Mouse (Mus musculus): ENCODE results near the gene Ldlr.
"Not testable (repeated sequence)": the region's sequence is repeated elsewhere in the genome, so short reads cannot be mapped to it uniquely, and the experiment has no call there.

The Ldlr gene

DNA sequence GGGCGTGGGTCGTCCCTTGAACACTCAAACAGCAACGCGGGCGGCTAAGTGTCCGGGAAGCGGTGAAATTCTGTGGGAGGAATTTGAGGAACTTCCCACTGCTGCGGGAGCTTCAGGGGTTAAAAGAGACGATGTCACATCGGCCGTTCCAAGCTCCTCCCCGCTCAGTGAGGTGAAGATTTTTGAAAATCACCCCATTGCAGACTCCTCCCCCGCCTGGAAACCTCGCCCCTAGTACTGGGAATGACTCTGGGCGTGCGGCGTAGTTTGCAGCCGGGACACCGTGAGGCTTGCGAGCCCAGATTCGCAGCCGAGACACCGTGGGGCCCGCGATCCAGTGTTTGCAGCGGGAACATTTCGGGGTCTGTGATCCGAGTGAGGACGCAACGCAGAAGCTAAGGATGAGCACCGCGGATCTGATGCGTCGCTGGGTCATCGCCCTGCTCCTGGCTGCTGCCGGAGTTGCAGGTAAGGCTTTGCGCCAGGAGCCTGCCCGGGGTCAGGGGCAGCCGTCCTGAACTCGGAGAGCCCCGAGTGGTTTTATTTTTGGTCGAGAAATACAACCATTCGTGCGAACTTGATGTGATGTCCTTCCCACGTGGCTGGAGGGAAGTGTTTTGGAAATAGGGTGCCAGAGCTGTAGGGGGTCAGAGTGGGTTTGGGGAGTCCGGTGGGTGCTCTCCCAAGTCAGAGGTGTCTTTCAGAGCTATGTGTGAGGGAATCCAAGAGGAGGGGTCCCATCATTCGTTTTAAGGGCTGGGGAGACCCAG lies at the start of gene Ldlr:
Gene Ldlr, plus strand, starts transcription at position 107 of the 770 bp plus-strand sequence.
- peak; percentile 85 for DNase-seq (ENCODE audit: low read depth, low spot score)

- DNase-seq (ENCODE audit: low read depth, low spot score): no peak
Measured at GRCm38 (mm10) chr9:21677706-21678105, 45.6 kb upstream of the Ldlr start.

DNA sequence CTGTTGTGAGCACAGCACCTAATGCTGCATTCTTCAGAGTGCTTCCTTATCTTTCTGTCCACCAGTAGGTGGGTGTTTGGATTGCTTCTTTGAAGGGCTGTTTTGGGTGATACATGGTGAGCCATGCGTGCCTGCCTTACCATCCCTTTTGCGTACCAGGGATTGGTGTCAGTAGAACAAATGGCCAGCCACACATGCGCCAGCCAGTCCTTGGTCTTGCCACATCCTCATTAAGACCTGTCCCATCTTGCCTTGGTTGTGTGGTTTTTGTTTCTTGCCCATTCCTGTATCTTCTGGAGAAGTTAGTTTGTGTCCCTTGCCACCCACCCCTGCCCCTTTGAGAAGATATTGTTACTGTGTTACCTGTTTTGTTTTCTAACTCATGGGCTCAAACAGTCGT lies 42.8 kb upstream of the Ldlr start:
- DNase-seq (ENCODE audit: low read depth, low spot score): no peak

- DNase-seq (ENCODE audit: low read depth, low spot score): no peak
Measured at GRCm38 (mm10) chr9:21682827-21683226, 40.5 kb upstream of the Ldlr start.

DNA sequence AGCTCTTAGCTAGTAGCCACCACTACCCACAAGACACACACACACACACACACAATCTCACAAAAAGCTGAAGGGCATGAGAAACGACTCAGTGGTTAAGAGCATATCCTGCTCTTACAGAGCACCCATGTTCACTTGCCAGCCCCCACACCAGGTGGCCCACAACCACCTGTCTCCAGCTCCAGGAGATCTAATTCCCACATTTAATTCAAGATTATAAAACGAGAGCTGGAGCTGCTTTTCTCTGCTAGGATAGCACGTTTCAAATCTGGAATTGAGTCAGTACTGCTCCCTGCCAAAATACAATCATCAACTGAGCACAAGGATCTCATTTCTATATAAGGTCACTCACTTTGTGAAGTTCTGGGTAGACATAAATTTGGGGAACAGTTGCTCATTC lies 39.4 kb upstream of the Ldlr start:
- no peak for DNase-seq (ENCODE audit: low read depth, low spot score)

DNA sequence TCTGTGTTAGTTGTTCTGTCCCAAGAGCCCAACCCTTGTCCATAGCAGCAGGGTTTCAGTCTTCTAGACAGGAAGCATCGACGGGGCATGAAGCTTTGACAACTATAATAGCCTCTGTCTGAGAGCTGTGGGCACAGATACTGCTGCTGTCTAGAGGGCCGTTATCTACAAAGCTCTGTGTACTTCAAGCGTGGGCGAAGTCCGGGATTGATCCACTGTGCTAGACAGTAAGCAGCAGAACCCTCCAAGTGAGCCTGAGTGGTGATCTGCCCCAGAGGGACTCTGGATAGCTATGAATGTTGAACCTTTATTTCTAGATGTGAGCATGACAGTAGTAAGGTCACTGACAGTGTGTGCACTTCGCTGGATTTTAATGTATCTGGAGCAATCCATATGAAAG lies 34.7 kb upstream of the Ldlr start:
- DNase-seq (ENCODE audit: low read depth, low spot score): no peak

GRCm38 (mm10) chr9:21690031-21690430 lies 33.3 kb upstream of the Ldlr start:
- DNase-seq (ENCODE audit: low read depth, low spot score): no peak

DNA sequence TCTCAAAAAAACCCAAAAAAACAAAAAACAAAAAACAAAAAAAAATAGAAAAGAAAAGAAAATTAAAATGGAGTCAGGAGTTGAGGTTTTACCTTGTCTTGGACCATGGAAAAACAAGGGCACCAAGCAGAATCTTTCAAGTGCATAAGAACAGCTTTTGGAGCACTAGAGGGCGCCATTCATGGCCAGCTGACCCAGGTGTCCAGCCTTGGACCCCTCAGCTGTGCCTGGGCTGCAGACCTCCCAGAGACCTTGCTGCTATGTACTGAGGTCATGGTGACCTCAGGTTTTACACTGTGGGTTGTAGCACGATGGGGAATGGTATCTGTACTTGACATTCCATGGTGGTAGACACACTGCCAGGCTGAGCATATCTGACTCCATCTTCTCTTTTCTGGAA lies 31.4 kb upstream of the Ldlr start:
- DNase-seq (ENCODE audit: low read depth, low spot score): peak; percentile 11

DNA sequence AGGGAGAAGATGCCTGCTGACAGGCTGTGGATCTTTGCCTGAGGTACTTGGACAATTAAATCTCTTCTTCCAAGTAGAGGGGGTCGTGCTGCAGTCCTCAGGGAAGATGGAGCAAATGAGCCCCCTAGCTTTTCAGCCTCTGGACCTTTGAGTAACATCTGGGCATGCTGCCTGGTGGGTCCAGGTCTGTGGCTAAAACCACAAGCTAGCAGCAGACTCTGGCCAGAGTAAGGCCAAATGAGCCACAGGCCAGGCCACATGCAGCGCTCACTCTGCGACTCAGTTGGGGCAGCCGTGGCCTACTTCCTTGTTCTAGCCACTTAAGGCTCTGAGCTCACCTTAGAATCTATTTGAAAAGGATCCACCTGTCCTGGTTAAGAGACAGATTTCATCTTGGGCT lies 30.8 kb upstream of the Ldlr start:
- DNase-seq (ENCODE audit: low read depth, low spot score): no peak

- no peak for DNase-seq (ENCODE audit: low read depth, low spot score)
Measured at GRCm38 (mm10) chr9:21694071-21694470, 29.2 kb upstream of the Ldlr start.

GRCm38 (mm10) chr9:21695229-21695792 lies 28.0 kb upstream of the Ldlr start:
- no peak for DNase-seq (ENCODE audit: low read depth, low spot score)

GRCm38 (mm10) chr9:21697121-21697520 lies 26.2 kb upstream of the Ldlr start:
- no peak for DNase-seq (ENCODE audit: low read depth, low spot score)

- not testable (repeated sequence) for DNase-seq (ENCODE audit: low read depth, low spot score)
Measured at GRCm38 (mm10) chr9:21699280-21699679, 24.0 kb upstream of the Ldlr start.

DNA sequence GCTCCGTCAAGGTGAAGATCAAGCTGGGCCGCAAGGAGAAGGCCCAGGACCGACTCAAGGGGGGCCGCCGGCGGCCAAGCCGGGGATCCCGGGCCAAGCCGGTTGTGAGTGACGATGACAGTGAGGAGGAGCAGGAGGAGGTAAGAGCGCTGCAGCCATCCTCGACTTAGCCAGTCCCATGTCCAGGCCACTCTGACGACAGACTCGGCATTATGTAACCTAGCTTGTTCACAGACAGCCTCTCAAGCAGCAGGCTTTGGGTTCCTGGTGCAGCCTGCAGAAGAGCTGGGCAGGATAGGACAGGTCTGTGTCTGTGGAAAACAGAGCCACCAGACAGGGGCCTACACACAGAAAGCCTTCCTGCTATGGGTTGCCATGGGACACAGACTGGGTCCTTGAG lies 22.2 kb upstream of the Ldlr start:
- DNase-seq (ENCODE audit: low read depth, low spot score): no peak

GRCm38 (mm10) chr9:21703494-21703893 lies 19.8 kb upstream of the Ldlr start:
- no peak for DNase-seq (ENCODE audit: low read depth, low spot score)

DNA sequence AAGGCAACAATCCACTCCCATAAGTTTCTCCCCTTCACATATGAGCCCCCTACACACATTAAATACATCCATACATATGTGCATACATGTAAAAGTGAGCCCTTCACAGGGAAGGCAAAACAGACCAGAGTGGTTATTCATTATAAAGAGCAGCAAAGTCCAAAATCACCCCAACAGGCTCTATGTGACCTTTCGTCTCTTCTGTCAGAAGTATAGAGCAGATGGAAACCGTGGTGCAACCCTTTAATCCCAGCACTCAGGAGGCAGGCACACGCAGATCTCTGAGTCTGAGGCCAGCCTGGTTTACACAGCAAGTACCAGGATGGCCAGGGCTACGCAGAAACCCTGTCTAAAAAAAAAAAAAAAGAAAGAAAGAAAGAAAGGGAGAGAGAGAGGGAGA lies 17.2 kb upstream of the Ldlr start:
- no peak for DNase-seq (ENCODE audit: low read depth, low spot score)

DNA sequence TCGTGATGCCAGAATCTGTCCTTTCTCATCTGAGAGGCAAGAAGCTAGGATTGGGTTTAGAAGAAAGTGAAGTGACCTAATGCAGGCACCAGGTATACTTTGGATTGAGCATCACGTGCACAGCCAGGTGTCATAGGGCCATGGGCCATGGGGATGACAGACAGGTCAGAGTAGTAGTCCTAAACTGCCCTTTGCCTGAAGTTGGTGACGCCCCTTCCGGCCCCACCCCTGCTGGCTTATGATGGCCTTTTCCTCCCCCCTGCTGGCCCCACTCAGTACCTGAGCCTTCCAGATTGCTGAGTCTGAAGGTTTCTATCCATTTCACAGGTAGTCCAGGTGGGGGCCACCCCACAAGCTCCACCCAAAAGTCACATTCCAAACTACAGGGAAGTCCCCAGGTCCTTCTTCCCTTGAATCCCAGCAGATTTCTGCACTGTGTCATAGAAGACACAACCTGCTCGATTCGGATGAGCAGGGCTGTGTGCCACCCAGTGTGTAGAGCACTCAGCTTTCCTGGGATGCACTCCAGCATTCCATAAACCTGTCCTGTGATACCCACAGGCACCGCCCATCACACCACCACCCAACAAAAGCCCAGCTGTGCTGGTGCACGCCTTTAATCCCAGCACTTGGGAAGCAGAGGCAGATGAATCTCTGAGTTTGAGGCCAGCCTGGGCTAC lies 16.6 kb upstream of the Ldlr start:
- no peak for DNase-seq (ENCODE audit: low read depth, low spot score)

DNA sequence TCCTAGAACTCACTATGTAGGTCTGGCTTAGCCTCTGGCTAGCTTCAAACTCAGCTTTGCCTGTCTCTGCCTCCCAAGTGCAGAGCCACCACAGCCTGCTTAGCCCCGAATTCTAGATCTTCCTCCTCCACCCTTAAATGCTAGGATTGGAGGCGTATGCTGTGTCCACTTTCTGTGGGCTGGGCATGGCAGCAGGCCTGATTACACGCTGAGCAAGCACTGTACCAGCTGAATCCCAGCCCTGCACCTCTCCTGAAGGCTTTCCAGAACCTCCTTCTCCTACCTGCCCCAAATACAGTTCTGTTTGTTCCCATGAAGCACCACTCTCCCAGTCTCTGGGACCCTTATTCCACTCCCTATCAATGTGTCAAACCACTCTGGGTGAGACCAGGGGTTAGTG lies 13.9 kb upstream of the Ldlr start:
- DNase-seq (ENCODE audit: low read depth, low spot score): no peak

GRCm38 (mm10) chr9:21715298-21715697 lies 8.0 kb upstream of the Ldlr start:
- DNase-seq (ENCODE audit: low read depth, low spot score): no peak

DNA sequence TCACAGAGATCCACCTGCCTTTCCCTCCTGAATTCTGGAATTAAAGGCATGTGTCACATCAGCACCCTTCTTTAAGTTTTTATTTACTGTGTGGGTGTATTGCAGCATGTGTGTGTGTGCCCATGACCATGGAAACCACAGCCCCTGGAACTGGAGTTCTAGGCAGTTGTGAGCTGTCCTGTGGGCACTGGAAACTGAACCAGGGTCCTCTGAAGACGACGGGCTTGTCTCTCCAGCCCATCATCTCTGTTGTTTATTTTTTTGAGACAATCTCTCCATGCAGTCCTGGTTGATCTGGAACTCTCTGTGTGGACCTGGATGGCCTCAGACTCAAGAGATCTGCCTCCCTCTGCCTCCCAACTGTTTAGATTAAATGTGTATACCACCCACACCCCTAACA lies 6.3 kb upstream of the Ldlr start:
- DNase-seq (ENCODE audit: low read depth, low spot score): no peak

DNA sequence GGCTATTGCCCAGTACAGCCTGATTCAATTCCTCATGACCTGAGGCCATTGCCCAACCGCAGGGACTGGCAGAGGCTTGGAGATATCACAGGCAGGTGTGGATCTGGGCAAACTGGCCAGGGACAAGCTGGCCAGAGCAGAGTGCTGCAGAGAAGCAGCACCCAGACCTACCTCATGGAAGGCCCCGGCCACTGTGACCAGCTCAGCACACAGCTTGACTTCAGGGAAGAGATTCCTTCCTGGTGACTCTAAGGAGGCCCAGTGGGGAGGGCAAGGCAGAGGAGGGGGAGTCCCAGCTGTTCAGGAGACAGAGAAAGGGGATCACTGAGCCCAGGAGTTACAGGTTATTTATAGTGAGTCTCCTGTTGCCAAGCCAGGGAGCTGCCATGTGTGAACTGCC lies 2.2 kb upstream of the Ldlr start:
- no peak for DNase-seq (ENCODE audit: low read depth, low spot score)

DNA sequence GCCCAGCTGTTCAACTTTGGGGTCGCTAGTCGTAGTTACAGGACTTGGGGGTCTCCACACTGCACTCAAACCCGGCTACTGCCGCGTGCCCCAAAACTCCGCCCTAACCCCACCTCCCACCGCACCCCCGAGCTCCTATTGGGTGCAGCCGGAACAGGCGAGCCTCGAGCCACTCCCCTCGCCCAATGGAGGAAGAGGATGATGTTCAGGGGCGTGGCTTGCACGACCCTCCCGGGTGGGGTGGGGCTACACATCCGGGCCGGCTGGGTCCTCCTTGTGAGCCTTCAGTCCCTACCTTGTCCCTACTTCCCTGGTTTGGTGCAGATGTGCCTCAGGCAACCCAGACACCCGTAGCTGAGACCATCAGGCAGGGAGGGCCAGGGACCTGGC lies 859 bp downstream of the Ldlr start:
- DNase-seq (ENCODE audit: low read depth, low spot score): peak; percentile 91
